Mouse (Mus musculus): ENCODE results near the gene Kcnh6. TPM values are rescaled to one million over a fixed set of nuclear protein-coding genes. Genes with fewer than 3 reads are reported as not detected.
A peak's percentile ranks its signal among the peaks of the same experiment; 100 is the strongest.
"Not testable (repeated sequence)": the region's sequence is repeated elsewhere in the genome, so short reads cannot be mapped to it uniquely, and the experiment has no call there.

Gene Kcnh6
- polyA plus RNA-seq, 1 experiment from 2014 or later = 0.20 TPM

DNA sequence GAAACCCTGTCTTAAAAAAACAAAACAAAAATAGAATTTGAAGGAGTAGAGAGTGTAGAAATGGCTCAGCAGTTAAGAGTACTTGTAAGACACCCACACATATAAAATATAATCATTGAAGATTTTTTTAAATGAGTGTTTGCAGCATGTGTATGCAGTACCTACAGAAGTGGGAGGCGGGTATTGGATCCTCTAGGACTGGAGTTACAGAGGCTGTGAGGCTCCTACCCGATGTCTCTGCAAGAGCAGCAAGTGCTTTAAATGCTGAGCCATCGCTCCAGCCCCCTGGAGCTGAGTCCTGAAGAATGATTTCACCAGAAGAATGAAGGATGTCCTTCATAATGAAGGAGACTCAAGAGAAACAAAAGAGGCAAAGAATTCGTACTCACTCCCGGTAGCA is 55.8 kb downstream of the Kcnh6 start:
- Histone ChIP-seq H3K27me3 (ENCODE audit: control insufficient read depth, insufficient read depth, low read length) (no peaks in the 10 kb centered on the region), H3K4me2 (ENCODE audit: low read length) (no peak overlapping the region), H3K9me3 (ENCODE audit: control insufficient read depth, low read length) (no peaks in the 10 kb centered on the region), H3K4me3 (ENCODE audit: control insufficient read depth in 1 of 2, insufficient read depth in 1 of 2, low read depth in 1 of 2, low read length in 2 of 2) (no peak overlapping the region), H3K4me1 (ENCODE audit: control insufficient read depth in 2 of 2, insufficient read depth in 2 of 2, low read length in 2 of 2) (peaks cover 2 to 8% of the 10 kb centered on the region in 2 experiments; a peak in 2 of 4 replicates), H3K27ac (replicated peaks in 1 of 2; ENCODE audit: control insufficient read depth in 1 of 2, insufficient read depth in 1 of 2, low read depth in 2 of 2, low read length in 2 of 2) (no peak overlapping the region), H3K36me3 (ENCODE audit: control insufficient read depth, insufficient read depth, low read length) (peaks cover 15% of the 10 kb centered on the region), H3K9ac (ENCODE audit: low read length) (no peak overlapping the region)
- WGBS = 82% methylated on average over 5 of the region's 5 CpGs
- no peak for ATAC-seq (ENCODE audit: insufficient number of reproducible peaks, insufficient read depth, low FRiP score, low read depth)

DNA sequence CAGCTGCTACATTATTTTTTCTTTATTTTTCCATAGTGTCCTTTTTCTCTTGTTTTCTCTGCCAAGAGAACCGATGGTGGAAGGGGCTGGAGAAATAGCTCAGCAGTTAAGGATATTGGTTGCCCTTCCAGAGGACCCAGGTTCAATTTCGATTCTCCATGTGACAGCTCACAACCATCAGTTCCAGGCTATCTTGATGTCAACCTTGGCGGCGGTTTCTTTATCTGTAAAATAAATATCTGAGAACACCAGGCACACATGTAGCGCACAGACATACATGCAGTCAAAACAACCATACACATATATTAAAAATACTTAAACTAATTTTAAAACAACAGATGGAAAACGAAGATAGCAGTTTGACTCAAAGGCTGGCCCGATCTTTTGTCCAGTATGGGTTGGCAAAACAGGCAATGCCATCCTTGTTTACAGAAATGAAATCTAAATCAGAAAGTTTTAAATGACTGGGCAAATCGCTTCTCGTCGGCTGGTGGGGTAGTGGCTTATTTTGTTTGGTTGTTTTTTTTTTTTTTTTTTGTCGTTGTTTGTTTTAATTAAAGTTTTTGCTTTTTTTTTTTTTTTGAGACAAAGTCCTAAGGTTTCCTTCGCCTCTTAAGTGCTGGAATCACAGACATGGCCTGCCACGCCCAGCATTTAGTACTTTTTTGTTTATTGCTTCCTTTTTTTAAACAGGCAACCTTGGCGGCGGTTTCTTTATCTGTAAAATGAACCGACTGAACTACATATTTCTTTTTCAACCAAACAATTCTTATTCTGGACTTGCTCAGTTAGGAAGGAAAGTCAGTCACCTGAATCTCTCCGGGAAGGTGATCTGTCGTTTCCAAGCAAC is 57.4 kb downstream of the Kcnh6 start:
- H3K27ac ChIP-seq (replicated peaks in 1 of 2; ENCODE audit: control insufficient read depth in 1 of 2, insufficient read depth in 1 of 2, low read depth in 2 of 2, low read length in 2 of 2) = no peak overlapping the region
- ATAC-seq (ENCODE audit: insufficient number of reproducible peaks, insufficient read depth, low FRiP score, low read depth) = no peak
- peak overlapping the region; percentile 75 to 79 for H3K4me3 ChIP-seq (ENCODE audit: control insufficient read depth in 1 of 2, insufficient read depth in 1 of 2, low read depth in 1 of 2, low read length in 2 of 2)
- H3K27me3 ChIP-seq (ENCODE audit: control insufficient read depth, insufficient read depth, low read length) = no peaks in the 10 kb centered on the region
- peaks cover 6% of the 10 kb centered on the region; the same call in 1 of the 2 replicates for H3K36me3 ChIP-seq (ENCODE audit: control insufficient read depth, insufficient read depth, low read length)
- H3K4me2 ChIP-seq (ENCODE audit: low read length) = peak overlapping the region; percentile 90
- H3K9me3 ChIP-seq (ENCODE audit: control insufficient read depth, low read length) = no peaks in the 10 kb centered on the region
- 42% methylated on average over 18 of the region's 18 CpGs for WGBS
- H3K9ac ChIP-seq (ENCODE audit: low read length) = peak overlapping the region; percentile 87
- H3K4me1 ChIP-seq (ENCODE audit: control insufficient read depth in 2 of 2, insufficient read depth in 2 of 2, low read length in 2 of 2) = peaks cover 2 to 8% of the 10 kb centered on the region in 2 experiments; a peak in 2 of 4 replicates

GRCm38 (mm10) chr11:106065923-106066571 is 58.1 kb downstream of the Kcnh6 start, which contains the start of gene Taco1:
Gene Taco1, plus strand, starts transcription at chr11:106066061.
- peaks cover 10% of the 10 kb centered on the region for H3K36me3 ChIP-seq (ENCODE audit: control insufficient read depth, insufficient read depth, low read length)
- no peaks in the 10 kb centered on the region for H3K9me3 ChIP-seq (ENCODE audit: control insufficient read depth, low read length)
- H3K4me3 ChIP-seq (ENCODE audit: control insufficient read depth in 1 of 2, insufficient read depth in 1 of 2, low read depth in 1 of 2, low read length in 2 of 2) = peak within 1 kb of the TSS; percentile 75 to 79
- H3K4me1 ChIP-seq (ENCODE audit: control insufficient read depth in 2 of 2, insufficient read depth in 2 of 2, low read length in 2 of 2) = peaks cover 2 to 8% of the 10 kb centered on the region in 2 experiments; a peak in 2 of 4 replicates
- no peaks in the 10 kb centered on the region for H3K27me3 ChIP-seq (ENCODE audit: control insufficient read depth, insufficient read depth, low read length)
- H3K4me2 ChIP-seq (ENCODE audit: low read length) = peak within 1 kb of the TSS; percentile 90
- peak; percentile 95 for ATAC-seq (ENCODE audit: insufficient number of reproducible peaks, insufficient read depth, low FRiP score, low read depth)
- under 1% methylated on average over 49 of the region's 49 CpGs for WGBS
- H3K27ac ChIP-seq (replicated peaks in 1 of 2; ENCODE audit: control insufficient read depth in 1 of 2, insufficient read depth in 1 of 2, low read depth in 2 of 2, low read length in 2 of 2) = peak within 1 kb of the TSS; percentile 88 to 95
- peak within 1 kb of the TSS; percentile 87 for H3K9ac ChIP-seq (ENCODE audit: low read length)

DNA sequence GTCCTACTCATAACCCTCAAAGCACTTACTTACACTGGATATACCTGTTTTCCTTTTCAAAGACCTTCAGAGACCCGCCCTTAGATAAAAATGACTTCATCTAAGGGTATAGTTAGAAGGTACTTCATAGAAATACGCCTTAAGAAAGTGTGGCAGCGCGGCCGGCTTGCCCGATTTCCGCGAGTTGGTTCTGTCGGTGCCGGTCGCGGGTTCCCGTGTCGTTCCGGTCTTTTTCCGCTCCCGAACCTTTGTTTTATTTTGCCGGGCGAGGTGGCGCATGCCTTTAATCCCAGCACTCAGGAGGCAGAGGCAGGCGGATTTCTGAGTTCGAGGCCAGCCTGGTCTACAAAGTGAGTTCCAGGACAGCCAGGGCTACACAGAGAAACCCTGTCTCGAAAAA is 58.7 kb downstream of the Kcnh6 start:
- not testable (repeated sequence) for H3K9me3 ChIP-seq (ENCODE audit: control insufficient read depth, low read length); H3K27me3 ChIP-seq (ENCODE audit: control insufficient read depth, insufficient read depth, low read length); ATAC-seq (ENCODE audit: insufficient number of reproducible peaks, insufficient read depth, low FRiP score, low read depth); H3K4me1 ChIP-seq (ENCODE audit: control insufficient read depth in 2 of 2, insufficient read depth in 2 of 2, low read length in 2 of 2)
- Histone ChIP-seq H3K4me2 (ENCODE audit: low read length) (peak overlapping the region; percentile 90), H3K4me3 (ENCODE audit: control insufficient read depth in 1 of 2, insufficient read depth in 1 of 2, low read depth in 1 of 2, low read length in 2 of 2) (peak overlapping the region; percentile 75 to 79), H3K36me3 (ENCODE audit: control insufficient read depth, insufficient read depth, low read length) (peaks cover 15% of the 10 kb centered on the region), H3K27ac (replicated peaks in 1 of 2; ENCODE audit: control insufficient read depth in 1 of 2, insufficient read depth in 1 of 2, low read depth in 2 of 2, low read length in 2 of 2) (peak overlapping the region; percentile 88 to 95), H3K9ac (ENCODE audit: low read length) (peak overlapping the region; percentile 87)
- WGBS = 13% methylated on average over 23 of the region's 23 CpGs

GRCm38 (mm10) chr11:106073774-106074173 is 65.8 kb downstream of the Kcnh6 start:
- no peaks in the 10 kb centered on the region for H3K4me1 ChIP-seq (ENCODE audit: control insufficient read depth in 2 of 2, insufficient read depth in 2 of 2, low read length in 2 of 2)
- 79% methylated on average over 3 of the region's 3 CpGs for WGBS
- no peak for ATAC-seq (ENCODE audit: insufficient number of reproducible peaks, insufficient read depth, low FRiP score, low read depth)

GRCm38 (mm10) chr11:106076321-106076720 is 68.4 kb downstream of the Kcnh6 start:
- H3K27me3 ChIP-seq (ENCODE audit: control insufficient read depth, insufficient read depth, low read length) = no peaks in the 10 kb centered on the region
- no peak for ATAC-seq (ENCODE audit: insufficient number of reproducible peaks, insufficient read depth, low FRiP score, low read depth)
- 5% methylated on average over 4 of the region's 4 CpGs for WGBS
- peaks cover 35% of the 10 kb centered on the region for H3K36me3 ChIP-seq (ENCODE audit: control insufficient read depth, insufficient read depth, low read length)
- H3K9ac ChIP-seq (ENCODE audit: low read length) = no peak overlapping the region
- H3K9me3 ChIP-seq (ENCODE audit: control insufficient read depth, low read length) = no peaks in the 10 kb centered on the region
- H3K4me2 ChIP-seq (ENCODE audit: low read length) = no peak overlapping the region
- H3K4me1 ChIP-seq (ENCODE audit: control insufficient read depth in 2 of 2, insufficient read depth in 2 of 2, low read length in 2 of 2) = no peaks in the 10 kb centered on the region
- no peak overlapping the region for H3K4me3 ChIP-seq (ENCODE audit: control insufficient read depth in 1 of 2, insufficient read depth in 1 of 2, low read depth in 1 of 2, low read length in 2 of 2)
- no peak overlapping the region for H3K27ac ChIP-seq (replicated peaks in 1 of 2; ENCODE audit: control insufficient read depth in 1 of 2, insufficient read depth in 1 of 2, low read depth in 2 of 2, low read length in 2 of 2)

More at GRCm38 (mm10) chr11:106073774-106074173, 65.8 kb downstream of the Kcnh6 start:
- no peak overlapping the region for H3K4me2 ChIP-seq (ENCODE audit: low read length)
- H3K9me3 ChIP-seq (ENCODE audit: control insufficient read depth, low read length) = no peaks in the 10 kb centered on the region
- H3K36me3 ChIP-seq (ENCODE audit: control insufficient read depth, insufficient read depth, low read length) = peaks cover 48% of the 10 kb centered on the region
- H3K9ac ChIP-seq (ENCODE audit: low read length) = no peak overlapping the region
- no peak overlapping the region for H3K4me3 ChIP-seq (ENCODE audit: control insufficient read depth in 1 of 2, insufficient read depth in 1 of 2, low read depth in 1 of 2, low read length in 2 of 2)
- no peak overlapping the region for H3K27ac ChIP-seq (replicated peaks in 1 of 2; ENCODE audit: control insufficient read depth in 1 of 2, insufficient read depth in 1 of 2, low read depth in 2 of 2, low read length in 2 of 2)
- H3K27me3 ChIP-seq (ENCODE audit: control insufficient read depth, insufficient read depth, low read length) = no peaks in the 10 kb centered on the region
